Mouse (Mus musculus) embryonic fibroblast, embryonic 13.5 days (primary cell): ENCODE measurements around the gene 4932438A13Rik. TPM values are rescaled to one million over a fixed set of nuclear protein-coding genes. Genes with fewer than 3 reads are reported as not detected.

Experiments used
- H3K27ac ChIP-seq: 2 replicates; pipeline ENCODE4 v1.5.1; 2012; ENCODE audit warnings: low read length, control low read depth, inconsistent platforms; ENCODE audit not compliant: insufficient read depth
- H3K4me1 ChIP-seq: 2 replicates; pipeline ENCODE4 v1.6.1; 2011; ENCODE audit warnings: low read length; ENCODE audit not compliant: control insufficient read depth, insufficient read depth
- H3K4me3 ChIP-seq: 2 replicates; pipeline ENCODE4 v1.5.1; 2011; ENCODE audit warnings: mild to moderate bottlenecking, control low read depth, low read length; ENCODE audit not compliant: insufficient read depth
- CTCF ChIP-seq: IDR thresholded peaks from 2 replicates; pipeline ENCODE4 v1.5.1; 2011; ENCODE audit warnings: mild to moderate bottlenecking, control low read depth, low read length, moderate library complexity, borderline replicate concordance; ENCODE audit not compliant: insufficient read depth
- POLR2A ChIP-seq: IDR thresholded peaks from 2 replicates; pipeline ENCODE4 v1.6.1; 2011; ENCODE audit warnings: low read depth, mild to moderate bottlenecking, control low read depth, low read length, moderate library complexity
- polyA plus RNA-seq: library from polyadenylated mRNA; stranded (reverse); fragments of >200 nt; gene quantifications from 2 replicates; pipeline ENCODE4 v1.2.4, GENCODE M21; 2011; ENCODE audit warnings: low read depth; ENCODE audit not compliant: missing spikeins, insufficient read length

4932438A13Rik gene
- polyA plus RNA-seq, 1 experiment: 43.9 TPM

GRCm38 (mm10) chr3:37090721-37091120 is 227.8 kb downstream of the 4932438A13Rik start:
- no peak for TF ChIP-seq POLR2A
- TF ChIP-seq CTCF: no peak
- Histone ChIP-seq H3K4me1 (no peaks in the 10 kb centered on the region), H3K4me3 (no peak overlapping the region), H3K27ac (no peak overlapping the region)

Other genes with a start within 250 kb of the 4932438A13Rik start
- gene Bbs7, start 249.6 kb upstream of the 4932438A13Rik start, polyA plus RNA-seq: 16.0 and 19.4 TPM in 2 replicates
- gene Trpc3, start 172.9 kb upstream of the 4932438A13Rik start, polyA plus RNA-seq: 0.60 TPM in 1 of 2 replicates, not detected in the other
- gene Adad1, start 200.4 kb downstream of the 4932438A13Rik start, polyA plus RNA-seq: not detected in 2 replicates